Mouse (Mus musculus): ENCODE results near the gene Bnc2. TPM values are rescaled to one million over a fixed set of nuclear protein-coding genes. Genes with fewer than 3 reads are reported as not detected.

The Bnc2 gene
- polyA plus RNA-seq, 1 experiment = 7.4 TPM

DNA sequence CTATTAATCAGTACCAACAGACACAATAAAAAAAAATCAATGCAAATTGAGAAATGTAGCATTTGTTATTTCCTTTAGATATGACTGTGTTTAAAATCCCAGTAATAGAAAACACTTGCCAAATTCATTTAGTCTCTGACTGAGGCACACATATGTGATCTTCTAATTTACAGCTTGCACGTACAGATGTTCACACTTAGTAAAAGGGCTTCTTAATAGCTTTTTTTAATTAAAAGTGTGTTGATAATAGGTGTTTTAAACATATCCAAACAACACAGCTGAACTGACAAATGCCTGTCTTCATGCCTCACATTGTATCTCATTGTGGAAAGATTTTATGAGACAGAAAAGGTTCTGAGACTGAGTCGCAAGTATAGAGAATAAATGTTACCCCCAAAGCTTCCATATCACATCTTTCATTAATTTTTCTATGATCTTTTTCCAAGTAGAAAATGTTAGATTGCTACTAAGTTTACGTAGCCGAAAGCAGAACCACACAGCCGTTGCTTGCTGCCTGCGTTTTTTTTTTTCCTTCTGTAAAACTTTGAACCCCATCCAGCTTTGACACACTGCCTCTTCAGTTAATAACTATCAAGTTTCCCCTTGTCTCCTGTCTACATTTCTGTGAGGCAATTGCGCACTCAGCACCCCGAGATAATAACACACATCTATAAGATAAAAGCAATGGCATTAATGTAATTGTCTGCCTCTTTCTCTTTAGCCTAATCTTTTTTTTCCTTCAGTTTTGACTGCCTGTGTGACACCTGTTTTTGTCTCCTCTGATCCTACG is 271.5 kb downstream of the Bnc2 start:
- WGBS = 50% methylated on average over 9 of the region's 9 CpGs
- TF ChIP-seq CTCF (IDR thresholded peaks at IDR 0.05; ENCODE audit: insufficient read depth, low read length) = no peak
- no peak for TF ChIP-seq POLR2A (IDR thresholded peaks at IDR 0.05; ENCODE audit: borderline replicate concordance, extremely low read depth, low read depth, low read length)
- Histone ChIP-seq H3K4me1 (ENCODE audit: control insufficient read depth, insufficient read depth, low read length) (0 out of 2 replicates have a peak, but pooled peaks cover 3% of the 10 kb centered on the region), H3K4me3 (replicated peaks; ENCODE audit: extremely low read depth, low read depth, low read length) (no peak overlapping the region)
- no peak for DNase-seq

DNA sequence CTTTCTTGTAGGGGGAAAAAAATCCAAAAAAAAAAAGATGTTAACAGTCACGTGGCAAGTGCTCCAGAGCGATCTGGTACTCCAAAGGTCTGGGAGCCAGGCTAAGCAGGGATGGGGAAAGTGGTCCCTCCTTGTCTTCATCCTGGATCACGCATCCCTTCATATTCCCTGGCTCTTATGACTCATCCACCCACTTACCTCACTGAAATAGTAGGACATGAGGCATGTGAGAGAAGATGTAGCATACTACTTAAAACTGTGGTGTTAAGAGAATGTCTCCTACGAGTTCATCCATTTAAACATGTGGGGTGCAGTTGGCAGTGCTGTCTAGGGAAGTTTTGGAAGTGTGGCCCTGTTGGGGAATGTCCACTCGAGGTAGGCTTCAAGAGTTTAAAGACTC is 286.1 kb downstream of the Bnc2 start:
- no peak overlapping the region for H3K4me3 ChIP-seq (replicated peaks; ENCODE audit: extremely low read depth, low read depth, low read length)
- DNase-seq = no peak
- no peaks in the 10 kb centered on the region for H3K4me1 ChIP-seq (ENCODE audit: control insufficient read depth, insufficient read depth, low read length)
- TF ChIP-seq POLR2A (IDR thresholded peaks at IDR 0.05; ENCODE audit: borderline replicate concordance, extremely low read depth, low read depth, low read length) (no peak), CTCF (IDR thresholded peaks at IDR 0.05; ENCODE audit: insufficient read depth, low read length) (no peak)
- 85% methylated on average over 5 of the region's 5 CpGs for WGBS

DNA sequence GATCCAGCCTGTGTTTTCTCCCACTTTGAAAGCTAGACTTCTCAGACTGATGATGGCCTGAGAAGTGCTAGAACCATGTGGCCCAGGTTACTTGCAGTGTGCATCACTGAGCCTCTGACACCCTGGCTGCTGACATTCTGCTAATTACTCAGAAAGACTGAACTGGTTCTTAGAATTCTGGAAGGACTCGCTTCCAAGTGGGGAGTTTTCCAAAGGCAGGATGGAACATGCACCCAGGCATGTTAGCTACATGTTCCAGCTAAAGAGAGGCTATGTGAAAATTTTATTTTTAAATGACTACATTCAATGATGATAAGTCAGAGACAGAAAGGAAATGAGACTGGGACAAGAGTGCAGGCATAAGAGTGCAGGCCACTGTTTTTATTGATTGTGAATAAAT is 289.9 kb downstream of the Bnc2 start:
- TF ChIP-seq POLR2A (IDR thresholded peaks at IDR 0.05; ENCODE audit: borderline replicate concordance, extremely low read depth, low read depth, low read length) (no peak), CTCF (IDR thresholded peaks at IDR 0.05; ENCODE audit: insufficient read depth, low read length) (no peak)
- 74% methylated on average over 1 of the region's 1 CpGs for WGBS
- H3K4me3 ChIP-seq (replicated peaks; ENCODE audit: extremely low read depth, low read depth, low read length) = no peak overlapping the region
- DNase-seq = no peak
- H3K4me1 ChIP-seq (ENCODE audit: control insufficient read depth, insufficient read depth, low read length) = no peaks in the 10 kb centered on the region

DNA sequence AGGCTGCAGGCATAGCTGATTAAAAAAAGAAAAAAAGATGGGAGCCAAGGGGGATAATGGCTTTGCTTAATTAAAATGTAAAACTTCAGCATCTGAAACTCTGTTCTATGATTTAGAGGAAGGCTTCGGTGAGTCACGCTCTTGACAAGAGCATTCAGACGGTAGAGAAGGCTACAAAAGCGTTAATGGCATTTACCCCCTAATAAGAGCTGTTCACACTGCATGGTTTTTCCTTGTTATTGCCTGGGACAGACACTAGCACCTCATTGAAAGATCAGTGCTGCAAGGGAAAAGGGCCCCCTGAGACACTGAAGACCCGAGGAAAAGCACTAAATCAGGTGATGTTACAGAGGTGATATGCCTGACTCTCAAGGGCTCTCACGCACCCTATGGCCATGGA is 295.8 kb downstream of the Bnc2 start:
- 76% methylated on average over 6 of the region's 6 CpGs for WGBS
- Histone ChIP-seq H3K4me1 (ENCODE audit: control insufficient read depth, insufficient read depth, low read length) (no peaks in the 10 kb centered on the region), H3K4me3 (replicated peaks; ENCODE audit: extremely low read depth, low read depth, low read length) (no peak overlapping the region)
- DNase-seq = no peak
- TF ChIP-seq POLR2A (IDR thresholded peaks at IDR 0.05; ENCODE audit: borderline replicate concordance, extremely low read depth, low read depth, low read length) = no peak

DNA sequence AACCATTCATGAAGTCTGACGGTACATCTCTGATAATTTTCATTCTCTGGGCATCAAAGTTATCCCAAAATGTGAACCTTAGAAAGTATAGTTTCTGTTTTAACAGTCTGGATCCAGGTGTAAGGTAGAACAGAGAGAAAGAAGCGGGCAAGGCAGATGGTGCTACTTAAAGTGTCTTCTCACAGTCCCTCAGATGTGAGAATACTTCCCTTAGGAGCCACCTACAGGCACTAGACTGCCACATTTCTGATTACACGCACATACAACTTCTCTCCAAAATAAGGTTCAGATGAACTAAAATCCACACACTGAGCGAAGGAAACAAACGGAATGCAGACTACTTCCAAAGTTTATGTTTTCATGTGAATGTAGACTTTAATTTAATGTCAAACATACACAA is 297.6 kb downstream of the Bnc2 start:
- 89% methylated on average over 5 of the region's 5 CpGs for WGBS
- TF ChIP-seq CTCF (IDR thresholded peaks at IDR 0.05; ENCODE audit: insufficient read depth, low read length) (no peak), POLR2A (IDR thresholded peaks at IDR 0.05; ENCODE audit: borderline replicate concordance, extremely low read depth, low read depth, low read length) (no peak)
- no peak for DNase-seq

DNA sequence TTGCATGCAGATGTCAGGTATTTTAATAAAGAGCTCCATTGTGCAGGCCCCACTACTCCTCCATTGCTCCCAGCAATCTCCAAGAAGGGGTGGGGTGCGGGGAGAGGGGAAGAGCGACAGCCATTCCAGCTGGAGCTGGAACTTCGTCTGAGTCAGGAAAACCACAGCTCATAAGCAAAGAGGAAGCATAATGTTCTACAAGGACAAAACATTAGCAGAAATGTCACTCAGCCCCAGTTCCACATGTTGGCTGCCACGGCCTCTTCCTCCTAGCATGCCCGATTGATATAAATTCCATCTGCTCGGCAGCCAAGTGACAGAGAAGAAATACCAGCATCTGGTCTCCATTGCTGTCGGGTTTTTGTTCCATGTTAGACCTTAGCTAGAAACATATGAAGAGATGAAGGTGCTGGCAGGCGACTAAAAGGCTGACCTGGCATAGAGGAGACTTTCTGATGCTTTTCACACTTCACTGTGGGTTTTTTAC is 312.7 kb downstream of the Bnc2 start:
- DNase-seq = no peak
- 30% methylated on average over 8 of the region's 8 CpGs for WGBS
- H3K4me3 ChIP-seq (replicated peaks; ENCODE audit: extremely low read depth, low read depth, low read length) = no peak overlapping the region
- H3K4me1 ChIP-seq (ENCODE audit: control insufficient read depth, insufficient read depth, low read length) = no peaks in the 10 kb centered on the region; the same call in 1 of the 2 replicates
- TF ChIP-seq POLR2A (IDR thresholded peaks at IDR 0.05; ENCODE audit: borderline replicate concordance, extremely low read depth, low read depth, low read length) = no peak

More for the DNA sequence above, 297.6 kb downstream of the Bnc2 start:
- H3K4me1 ChIP-seq (ENCODE audit: control insufficient read depth, insufficient read depth, low read length) = no peaks in the 10 kb centered on the region
- H3K4me3 ChIP-seq (replicated peaks; ENCODE audit: extremely low read depth, low read depth, low read length) = no peak overlapping the region

DNA sequence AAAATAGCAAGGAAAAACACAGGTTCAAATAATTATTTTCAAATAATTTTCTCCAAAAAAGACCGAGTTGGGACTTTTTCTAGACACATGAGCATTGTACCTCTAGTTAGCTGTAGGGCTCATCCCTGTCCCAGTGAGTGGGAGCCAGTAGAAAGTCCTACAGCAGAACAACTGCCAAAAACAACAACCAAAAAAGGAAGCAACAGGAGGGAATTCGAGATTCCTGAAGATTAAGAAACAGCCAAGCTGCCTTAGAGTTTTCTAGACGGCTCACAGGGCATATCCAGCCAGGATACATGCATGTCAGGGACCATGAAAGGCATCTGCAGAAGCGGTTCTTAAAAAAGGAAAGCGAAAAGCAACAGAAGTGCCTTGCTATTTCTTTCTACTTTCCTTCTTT is 313.9 kb downstream of the Bnc2 start:
- WGBS = 68% methylated on average over 5 of the region's 5 CpGs
- no peaks in the 10 kb centered on the region; the same call in 1 of the 2 replicates for H3K4me1 ChIP-seq (ENCODE audit: control insufficient read depth, insufficient read depth, low read length)
- TF ChIP-seq POLR2A (IDR thresholded peaks at IDR 0.05; ENCODE audit: borderline replicate concordance, extremely low read depth, low read depth, low read length) (no peak), CTCF (IDR thresholded peaks at IDR 0.05; ENCODE audit: insufficient read depth, low read length) (no peak)
- DNase-seq = no peak
- no peak overlapping the region for H3K4me3 ChIP-seq (replicated peaks; ENCODE audit: extremely low read depth, low read depth, low read length)

DNA sequence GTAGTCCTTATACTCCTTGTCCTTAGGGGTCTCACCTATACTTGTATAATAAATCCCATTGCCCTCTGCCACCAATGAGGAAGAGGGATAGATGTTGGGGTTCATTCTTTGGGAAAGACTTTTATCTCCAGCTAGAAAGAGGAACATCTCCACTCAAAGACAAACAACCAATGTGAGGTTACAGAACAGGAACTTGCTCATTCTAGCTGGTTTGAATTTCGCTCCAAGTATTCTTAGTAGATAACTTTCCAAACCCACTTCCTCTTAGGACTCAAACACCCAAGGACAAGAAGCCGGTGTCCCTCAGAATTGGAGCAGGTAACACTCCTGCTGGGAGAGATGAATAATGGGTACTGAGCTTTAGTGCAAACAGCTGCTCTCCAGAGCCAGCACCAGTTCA is 315.1 kb downstream of the Bnc2 start:
- no peak for DNase-seq
- H3K4me1 ChIP-seq (ENCODE audit: control insufficient read depth, insufficient read depth, low read length) = no peaks in the 10 kb centered on the region; the same call in 1 of the 2 replicates
- H3K4me3 ChIP-seq (replicated peaks; ENCODE audit: extremely low read depth, low read depth, low read length) = no peak overlapping the region
- no peak for TF ChIP-seq POLR2A (IDR thresholded peaks at IDR 0.05; ENCODE audit: borderline replicate concordance, extremely low read depth, low read depth, low read length)
- 78% methylated on average over 2 of the region's 2 CpGs for WGBS

DNA sequence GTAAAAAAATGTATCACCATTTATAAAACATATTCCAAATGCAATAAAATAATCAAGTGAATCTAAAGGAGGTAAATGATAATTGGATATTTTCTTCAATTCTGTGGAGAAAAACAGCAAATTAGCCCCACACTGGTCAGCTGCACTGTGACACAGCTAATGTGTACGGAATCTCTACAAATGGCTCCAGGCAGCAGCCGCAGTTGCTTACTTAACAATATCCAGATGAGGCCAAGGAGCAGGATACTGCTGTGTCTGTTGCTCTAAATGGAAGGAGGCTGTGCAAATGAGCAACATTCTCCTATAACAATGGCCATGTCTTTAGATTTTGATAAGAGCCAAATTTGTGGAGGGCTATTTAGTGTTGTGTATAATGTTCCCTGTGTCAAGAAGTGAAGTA is 316.9 kb downstream of the Bnc2 start:
- Histone ChIP-seq H3K4me1 (ENCODE audit: control insufficient read depth, insufficient read depth, low read length) (no peaks in the 10 kb centered on the region; the same call in 1 of the 2 replicates), H3K4me3 (replicated peaks; ENCODE audit: extremely low read depth, low read depth, low read length) (no peak overlapping the region)
- 81% methylated on average over 2 of the region's 2 CpGs for WGBS
- DNase-seq = no peak
- TF ChIP-seq CTCF (IDR thresholded peaks at IDR 0.05; ENCODE audit: insufficient read depth, low read length) (no peak), POLR2A (IDR thresholded peaks at IDR 0.05; ENCODE audit: borderline replicate concordance, extremely low read depth, low read depth, low read length) (no peak)

DNA sequence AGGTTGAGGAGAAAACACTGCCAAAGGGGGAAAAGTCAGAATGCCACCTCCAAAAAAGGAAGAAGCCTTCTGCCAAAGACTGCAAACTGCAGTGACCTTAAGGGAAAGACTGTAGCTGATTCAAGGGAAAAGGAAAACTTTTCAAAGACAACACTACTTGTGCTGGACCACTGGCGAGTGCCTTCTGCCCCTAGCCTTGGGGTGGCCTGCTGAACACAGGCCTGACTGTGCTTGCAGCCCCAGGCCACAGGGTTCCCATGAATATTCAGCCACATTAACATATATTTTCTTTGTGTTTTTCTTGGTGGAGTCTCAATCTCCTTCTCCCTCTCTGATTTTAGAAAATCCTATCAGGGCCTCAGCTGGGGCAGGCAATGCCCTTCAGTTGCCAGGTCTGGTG is 317.7 kb downstream of the Bnc2 start:
- 88% methylated on average over 1 of the region's 1 CpGs for WGBS
- no peak overlapping the region for H3K4me3 ChIP-seq (replicated peaks; ENCODE audit: extremely low read depth, low read depth, low read length)
- DNase-seq = no peak
- H3K4me1 ChIP-seq (ENCODE audit: control insufficient read depth, insufficient read depth, low read length) = no peaks in the 10 kb centered on the region; the same call in 1 of the 2 replicates
- TF ChIP-seq POLR2A (IDR thresholded peaks at IDR 0.05; ENCODE audit: borderline replicate concordance, extremely low read depth, low read depth, low read length) = no peak
- no peak for TF ChIP-seq CTCF (IDR thresholded peaks at IDR 0.05; ENCODE audit: insufficient read depth, low read length)
